Mouse (Mus musculus): ENCODE measurements around the gene Rad23a.

DNA sequence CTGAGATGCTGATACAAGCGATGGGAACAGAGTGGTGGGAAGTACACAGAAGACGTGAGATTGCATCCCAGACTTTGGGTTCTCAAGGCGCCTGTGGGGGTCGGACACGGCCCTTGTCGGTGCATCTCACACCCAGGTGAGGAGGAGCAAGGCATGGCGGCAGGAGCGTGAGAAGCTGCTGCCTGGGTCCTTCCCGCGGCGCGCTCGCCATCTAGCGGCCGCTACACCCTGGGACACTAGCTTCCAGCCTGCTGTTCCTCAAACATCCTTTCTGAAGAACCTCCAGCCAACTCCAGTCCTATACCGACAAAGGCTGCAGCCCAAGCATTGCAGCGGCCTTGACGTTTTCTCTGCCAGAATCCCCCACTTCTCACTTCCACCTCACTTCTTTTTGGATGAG is 16.8 kb downstream of the Rad23a start:
- TF ChIP-seq CTCF (IDR thresholded peaks at IDR 0.05; ENCODE audit: low read depth, low read length) (peak; percentile 77), TAL1 (conservative IDR thresholded peaks at IDR 0.05; ENCODE audit: low read depth, low read length) (no peak), POLR2AphosphoS5 (IDR thresholded peaks at IDR 0.05; ENCODE audit: insufficient replicate concordance, low read depth, low read length) (no peak)

All from G1E (cell line).